Mouse (Mus musculus) colon, adult 2 months (tissue): Measurements from ENCODE around the gene Trappc12. TPM values are rescaled to one million over a fixed set of nuclear protein-coding genes. Genes with fewer than 3 reads are reported as not detected.

ENCODE experiments used
- polyA plus RNA-seq: library from polyadenylated mRNA; depleted of rRNA; stranded (reverse); fragments of >200 nt; gene quantifications from 2 replicates; pipeline ENCODE4 v1.2.3, GENCODE M21; 2012; rRNA removed

Gene Trappc12
- polyA plus RNA-seq, result 16.5 and 20.5 TPM in 2 replicates

DNA sequence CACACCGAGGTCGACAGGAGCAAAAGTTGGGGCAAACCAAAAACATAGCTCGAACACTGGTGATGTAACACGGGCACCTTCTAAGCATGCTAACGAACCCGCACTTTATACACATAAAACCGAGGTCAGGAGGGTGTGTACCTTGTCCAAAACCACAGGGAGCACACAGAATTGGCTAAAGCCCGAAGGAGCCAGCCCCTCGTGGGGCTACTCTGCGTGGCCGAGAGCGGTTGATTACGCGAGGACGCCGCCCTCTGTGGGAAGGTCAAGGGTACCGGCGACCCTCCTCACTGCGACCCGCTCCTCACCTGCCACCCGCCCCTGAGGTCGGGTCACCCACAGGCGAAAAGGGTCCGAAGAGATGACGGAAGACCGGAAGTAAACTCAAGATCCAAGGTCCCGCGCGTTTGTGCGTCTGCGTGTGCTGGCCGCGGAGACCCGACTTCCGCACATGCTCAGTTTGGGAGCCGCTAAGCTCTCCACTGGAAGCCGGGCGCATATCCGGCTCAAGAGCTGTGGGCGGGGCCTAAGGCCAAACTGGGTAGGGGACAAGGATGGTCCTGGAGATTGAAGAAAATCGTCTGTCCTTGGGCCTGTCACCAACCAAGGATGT lies at the start of gene Trappc12:
Gene Trappc12, minus strand, starts transcription at position 452 of the 613 bp plus-strand sequence.

DNA sequence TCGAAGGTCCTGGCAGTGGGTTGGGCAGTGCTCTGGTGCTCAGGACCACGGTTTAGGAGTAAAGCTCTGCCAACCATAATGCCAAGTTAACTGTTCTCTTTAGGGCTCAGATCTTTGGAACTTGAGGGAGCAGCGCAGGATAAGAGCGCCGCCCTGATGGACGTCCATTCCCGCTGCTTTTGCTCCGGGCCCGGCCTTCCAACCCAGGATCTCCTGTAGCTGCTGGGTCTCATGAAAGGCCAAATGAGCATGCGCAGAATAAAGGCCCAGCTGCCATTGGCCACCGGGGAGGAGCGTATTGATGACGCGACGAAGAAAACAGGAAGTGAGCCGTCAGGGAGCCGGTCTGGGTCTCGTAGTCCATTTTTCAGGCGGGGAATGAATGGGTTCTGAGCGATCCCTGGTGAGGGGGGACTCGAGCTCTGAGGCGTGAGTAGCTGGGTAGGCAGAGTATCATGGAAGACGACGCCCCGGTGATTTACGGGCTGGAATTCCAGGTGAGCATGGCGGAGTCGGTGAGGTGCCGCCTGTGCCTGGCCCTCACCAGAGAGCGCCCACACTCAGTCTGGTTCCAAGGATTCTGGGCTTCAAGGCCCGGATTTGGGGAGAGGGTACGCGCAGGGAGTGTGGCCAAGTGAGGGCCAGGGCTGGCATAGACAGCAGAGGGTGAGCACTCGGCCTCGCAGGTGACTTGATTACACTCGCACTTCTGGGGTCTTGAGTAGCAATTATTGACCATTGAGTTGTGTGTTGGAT lies 1.4 kb upstream of the Trappc12 start, which contains the start of gene Eipr1:
Gene Eipr1, plus strand, starts transcription at position 296 of the 756 bp plus-strand sequence.

DNA sequence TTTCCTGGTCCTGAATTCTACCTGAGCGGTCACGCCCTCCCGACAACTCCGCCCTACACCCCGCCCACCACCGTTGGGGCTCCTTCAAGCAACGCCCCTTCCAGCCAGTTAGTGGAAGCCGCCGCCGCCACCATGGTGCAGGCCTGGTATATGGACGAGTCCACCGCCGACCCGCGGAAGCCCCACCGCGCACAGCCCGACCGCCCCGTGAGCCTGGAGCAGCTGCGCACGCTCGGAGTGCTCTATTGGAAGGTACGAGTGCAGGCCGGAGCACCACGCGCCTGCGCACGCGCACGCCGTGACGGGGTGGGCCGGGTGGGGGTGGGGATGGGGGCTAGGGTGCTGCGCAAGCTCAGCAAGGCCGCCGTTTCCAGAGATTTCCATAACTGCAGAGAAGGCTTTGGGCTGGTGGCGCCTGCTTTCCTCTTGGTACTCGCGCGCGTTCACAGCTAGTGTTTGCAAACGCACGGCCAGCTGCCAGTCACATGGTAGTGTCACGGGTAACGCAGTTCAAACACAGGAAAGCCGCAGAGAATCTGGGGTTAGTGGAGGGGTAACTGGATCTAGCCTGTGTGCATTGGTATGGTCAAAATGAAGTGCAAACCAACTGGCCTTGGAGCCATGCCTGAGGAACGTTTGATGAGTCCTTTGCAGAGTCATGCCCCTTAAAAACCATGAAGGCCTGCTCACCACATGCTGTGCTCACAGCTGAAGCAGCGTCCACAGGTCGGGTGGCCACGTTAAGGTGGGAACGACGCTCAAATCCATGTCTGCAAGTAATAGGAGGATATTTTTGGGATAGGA lies 74.9 kb downstream of the Trappc12 start, which contains the start of gene Adi1:
Gene Adi1, plus strand, starts transcription at position 111 of the 804 bp plus-strand sequence.

DNA sequence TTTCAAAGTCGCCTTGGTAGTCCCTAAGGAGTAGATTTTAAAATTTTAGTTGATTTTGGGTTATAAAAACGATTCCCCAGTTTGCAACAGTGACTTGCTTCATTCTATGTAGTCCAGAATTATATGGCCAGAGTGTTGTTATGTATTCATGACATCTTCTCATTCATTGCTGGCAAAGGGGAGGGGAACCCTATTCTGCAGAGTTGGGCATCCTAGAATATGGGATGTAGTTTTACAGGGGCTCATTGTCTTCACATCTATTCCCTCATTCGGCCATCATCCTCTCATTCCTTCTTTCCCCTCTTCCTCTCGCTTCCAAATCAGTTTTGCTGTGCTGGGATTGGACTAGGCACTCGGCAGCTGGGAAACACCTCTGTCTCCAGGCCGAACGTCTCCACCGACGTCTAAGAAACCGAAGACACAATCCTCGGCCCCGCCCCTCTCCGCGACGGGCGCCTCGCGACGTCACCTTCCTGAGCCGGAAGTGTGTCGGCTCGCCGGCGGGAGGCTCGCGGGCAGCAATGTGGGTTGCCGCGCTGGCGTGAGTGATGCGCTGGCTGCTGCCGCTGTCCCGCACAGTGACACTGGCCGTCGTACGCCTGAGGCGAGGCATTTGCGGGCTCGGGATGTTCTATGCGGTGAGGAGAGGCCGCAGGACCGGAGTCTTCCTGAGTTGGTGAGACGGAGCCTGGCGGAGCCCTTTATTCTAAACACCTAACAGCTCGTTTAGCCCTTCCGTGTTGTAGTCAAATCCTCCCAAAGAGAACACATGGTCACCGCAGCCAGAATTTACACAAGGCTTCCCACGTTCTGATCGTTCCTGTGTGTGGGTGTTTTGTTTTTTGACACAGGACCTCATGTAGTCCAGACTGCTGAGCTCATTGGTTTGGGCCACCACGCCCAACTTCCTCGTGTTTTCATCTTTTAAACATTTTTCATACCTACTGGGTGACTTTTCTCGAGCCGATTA lies 100.8 kb downstream of the Trappc12 start, which contains the start of gene Rnaseh1:
Gene Rnaseh1, plus strand, starts transcription at position 462 of the 970 bp plus-strand sequence.

Other genes starting within 250 kb of the Trappc12 start
- gene Dcdc2c, start 198.1 kb downstream of the Trappc12 start, polyA plus RNA-seq, result not detected in 2 replicates
- not detected in 2 replicates for gene Allc, start 167.9 kb downstream of the Trappc12 start, polyA plus RNA-seq
- 0.13 and 0.29 TPM in 2 replicates for gene Colec11, start 127.1 kb downstream of the Trappc12 start, polyA plus RNA-seq
- 189 and 308 TPM in 2 replicates for gene Rps7, start 114.5 kb downstream of the Trappc12 start, polyA plus RNA-seq
- gene Rnaseh1, start 100.9 kb downstream of the Trappc12 start, polyA plus RNA-seq, result 8.4 and 9.7 TPM in 2 replicates
- gene Adi1, start 75.2 kb downstream of the Trappc12 start, polyA plus RNA-seq, result 7.2 and 7.7 TPM in 2 replicates
- 33.0 and 38.6 TPM in 2 replicates for gene Eipr1, start 1.3 kb upstream of the Trappc12 start, polyA plus RNA-seq